ENCODE assay signal across 12 mouse cellular contexts in genomic region chr5:116436117-116436516, GRCm38 (mm10).
"Had no signal": no experiment of that assay in that cellular context is flagged by ENCODE, and none has a peak within 500 bp of the region (broad histone marks: within the 10 kb centered on the region; RNA-seq: fewer than 3 reads in every experiment).

No protein-coding gene starts in this region.

- H3K27me3 ChIP-seq: limb, embryonic 15.5 days; liver, embryonic 13.5 days had no signal

- H3K27ac ChIP-seq: limb, embryonic 15.5 days; liver, embryonic 13.5 days; midbrain, embryonic 10.5 days had no signal

- H3K4me3 ChIP-seq: limb, embryonic 15.5 days; liver, embryonic 13.5 days; midbrain, embryonic 10.5 days; myocyte had no signal

- H3K4me1 ChIP-seq: liver, embryonic 13.5 days had no signal

- H3K36me3 ChIP-seq: limb, embryonic 15.5 days; liver, embryonic 13.5 days; midbrain, embryonic 10.5 days had no signal

- DNase-seq: kidney, adult 8-10 months; kidney, postnatal 25 days; liver, embryonic 13.5 days; lung, adult 18-20 months; retina, postnatal 1 day; right cerebral cortex, postnatal 4 days; spleen, adult 18-20 months; thymus, postnatal 36 days had no signal

- H3K9me3 ChIP-seq: limb, embryonic 15.5 days; liver, embryonic 13.5 days; midbrain, embryonic 10.5 days had no signal

- H3K4me2 ChIP-seq: limb, embryonic 15.5 days; liver, embryonic 13.5 days had no signal

- H3K9ac ChIP-seq: limb, embryonic 15.5 days; liver, embryonic 13.5 days had no signal

- ATAC-seq: intestine, postnatal 0 days had no signal
